Mouse (Mus musculus): ENCODE data around the gene Vmn2r74.

Vmn2r74 gene

GRCm38 (mm10) chr7:85961529-85961928 lies at the start of gene Vmn2r74:
Vmn2r74 (minus strand) TSS chr7:85961629.
- DNase-seq = no peak

GRCm38 (mm10) chr7:86007533-86007932 lies 46.1 kb upstream of the Vmn2r74 start:
- no peak for DNase-seq

Measured in cerebellum, postnatal 25 days (tissue).